Mouse (Mus musculus): Measurements from ENCODE around the gene Rrp15. TPM values are rescaled to one million over a fixed set of nuclear protein-coding genes. Genes with fewer than 3 reads are reported as not detected.
"Not testable (repeated sequence)": the region's sequence is repeated elsewhere in the genome, so short reads cannot be mapped to it uniquely, and the experiment has no call there.

Gene Rrp15
- 10 to 100 TPM in 1 of 2 experiments, 1 to 10 TPM in 1; 9.7 to 12.0 TPM for total RNA-seq (2021)
- long read RNA-seq, experiment 1, transcript Rrp15-201 (5 exons, 1,321 nt), result major isoform, 24 of 26 reads
- long read RNA-seq, experiment 1, partial matches to known transcripts, result 1 of 26 reads
- long read RNA-seq, experiment 1, other reads (novel, unspliced or antisense), result 1 of 26 reads
- long read RNA-seq, experiment 2, transcript Rrp15-201 (5 exons, 1,321 nt), result major isoform, 22 of 23 reads
- long read RNA-seq, experiment 2, partial matches to known transcripts, result 1 of 23 reads
- long read RNA-seq, experiment 2, other reads (novel, unspliced or antisense), result 0 of 23 reads

DNA sequence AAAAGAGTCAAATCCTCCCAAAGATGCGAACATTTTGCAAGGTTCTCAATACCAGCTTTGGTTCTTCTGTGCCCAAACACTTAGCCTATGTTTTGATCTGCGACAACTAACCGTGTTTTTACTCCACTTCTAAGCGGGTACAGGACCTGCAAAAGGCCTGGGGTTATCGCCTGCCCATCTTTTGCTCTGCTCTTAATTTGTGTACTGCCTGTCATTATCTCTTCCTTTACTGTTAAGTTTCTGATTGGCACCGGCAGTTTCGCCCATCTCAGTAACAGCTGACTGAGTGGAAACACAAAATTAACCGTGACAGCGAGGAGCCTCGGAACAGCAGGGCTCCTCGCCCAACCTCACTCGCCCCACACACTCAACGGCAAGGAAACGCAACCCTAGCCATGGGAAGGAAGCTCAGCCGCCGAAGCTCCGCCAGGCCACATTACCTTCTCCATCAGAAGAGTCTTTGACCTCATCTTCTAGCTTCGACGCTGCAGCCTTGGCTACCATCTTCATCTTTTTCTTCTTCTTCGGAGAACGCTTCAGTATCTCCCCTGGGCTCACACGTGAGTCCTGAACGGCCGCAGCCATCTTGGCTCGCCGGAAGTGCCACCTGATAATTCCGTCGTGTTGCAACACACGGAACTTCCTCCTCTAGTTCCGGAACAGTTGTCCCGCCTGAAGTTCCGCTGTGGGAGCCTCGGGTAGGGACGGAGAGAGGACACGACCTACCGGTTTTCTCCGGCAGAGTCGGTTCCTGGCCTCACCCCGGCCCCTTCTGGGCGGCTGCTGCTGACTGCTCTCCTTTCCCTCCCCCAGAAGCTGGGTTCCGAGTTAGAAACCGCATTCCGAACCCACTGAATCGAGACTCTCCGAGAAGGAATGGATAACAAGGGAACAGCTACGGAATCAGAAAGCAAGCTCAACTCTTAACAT is at the start of gene Rrp15:
Gene Rrp15 (minus strand): TSS at position 635 of the 930 bp plus-strand sequence.
- peak; percentile 80 for DNase-seq

- DNase-seq, result no peak
Observed at GRCm38 (mm10) chr1:186797991-186798390, 48.8 kb upstream of the Rrp15 start.

- DNase-seq, result no peak
Observed at GRCm38 (mm10) chr1:186785359-186785758, 36.2 kb upstream of the Rrp15 start.

DNA sequence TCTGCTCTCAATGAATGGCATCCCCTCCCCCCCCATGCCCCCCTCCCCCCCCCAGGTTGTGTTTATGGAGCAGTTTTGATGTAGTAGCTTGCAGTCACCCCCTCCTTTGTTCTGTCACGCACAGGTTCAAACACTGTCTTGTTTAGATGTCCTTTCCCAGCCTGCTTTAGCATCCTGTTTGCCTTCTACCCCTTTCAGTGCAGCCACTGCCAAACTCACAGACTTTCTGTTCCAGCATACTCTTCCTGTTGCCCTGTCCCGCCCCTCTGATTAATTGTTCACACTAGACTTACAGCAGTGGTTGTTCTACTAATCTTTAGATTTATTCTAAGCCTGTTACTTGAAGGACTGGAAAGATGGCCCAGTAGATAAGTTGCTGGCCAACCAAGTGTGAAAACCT is 31.7 kb upstream of the Rrp15 start:
- DNase-seq, result no peak

GRCm38 (mm10) chr1:186773124-186773523 is 24.0 kb upstream of the Rrp15 start:
- no peak for DNase-seq

- no peak for DNase-seq
Observed at GRCm38 (mm10) chr1:186772547-186773077, 23.5 kb upstream of the Rrp15 start.

DNA sequence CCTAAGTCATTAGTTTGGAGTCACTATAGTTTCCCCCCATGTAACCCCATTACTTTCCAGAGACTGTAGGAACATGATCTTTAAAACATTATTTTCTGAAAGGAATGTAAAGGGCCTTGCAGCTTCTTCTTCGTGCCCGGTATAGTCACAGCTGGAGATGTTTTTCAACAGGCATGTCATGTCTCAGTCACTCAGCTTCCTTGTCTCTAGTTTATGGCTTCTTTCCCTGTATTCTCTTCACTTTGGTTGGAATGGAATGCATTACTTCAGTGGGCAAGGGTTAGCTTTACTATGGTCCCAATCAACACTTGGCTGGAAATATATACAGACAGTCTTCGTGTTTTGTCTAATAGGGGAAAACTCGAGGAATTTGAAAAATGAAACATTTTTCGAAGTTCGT is 22.8 kb upstream of the Rrp15 start:
- no peak for DNase-seq

DNA sequence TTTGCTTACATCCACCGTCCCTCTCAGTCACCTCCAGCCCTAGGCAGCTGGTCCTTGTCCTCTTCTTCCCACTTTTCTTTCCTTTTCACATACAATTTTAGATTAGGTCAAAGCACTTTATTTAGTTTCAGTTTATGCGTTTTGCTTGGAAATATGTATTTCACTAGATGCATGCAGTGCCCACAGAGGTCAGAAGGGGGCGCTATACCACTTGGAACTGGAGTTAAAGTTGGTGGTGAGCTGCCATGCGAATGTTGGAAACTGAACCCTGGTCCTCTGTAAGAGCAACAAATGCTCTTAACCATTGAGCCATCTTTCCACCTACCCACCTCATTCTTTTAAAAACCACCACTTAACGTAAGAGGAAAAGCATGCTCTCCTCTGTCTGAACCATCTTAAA is 21.5 kb upstream of the Rrp15 start:
- no peak for DNase-seq

DNA sequence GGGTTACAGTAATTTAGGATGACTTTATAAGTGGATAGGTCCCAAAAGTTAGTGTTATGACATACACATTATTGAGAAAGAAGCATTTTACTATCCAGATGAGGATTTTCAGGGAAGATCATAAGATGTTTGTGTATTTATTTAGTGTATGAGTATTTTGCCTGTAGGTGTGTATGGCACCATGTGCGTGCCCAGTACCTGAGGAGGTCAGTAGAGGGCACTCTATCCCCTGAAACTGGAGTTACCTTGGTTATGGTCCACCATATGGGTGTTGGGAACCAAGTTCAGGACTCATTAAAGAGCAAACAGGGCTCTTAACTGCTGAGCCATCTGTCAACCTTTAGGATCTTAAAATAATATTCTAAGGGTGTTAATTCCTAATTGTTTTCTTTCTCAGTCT is 19.2 kb upstream of the Rrp15 start:
- no peak for DNase-seq

DNA sequence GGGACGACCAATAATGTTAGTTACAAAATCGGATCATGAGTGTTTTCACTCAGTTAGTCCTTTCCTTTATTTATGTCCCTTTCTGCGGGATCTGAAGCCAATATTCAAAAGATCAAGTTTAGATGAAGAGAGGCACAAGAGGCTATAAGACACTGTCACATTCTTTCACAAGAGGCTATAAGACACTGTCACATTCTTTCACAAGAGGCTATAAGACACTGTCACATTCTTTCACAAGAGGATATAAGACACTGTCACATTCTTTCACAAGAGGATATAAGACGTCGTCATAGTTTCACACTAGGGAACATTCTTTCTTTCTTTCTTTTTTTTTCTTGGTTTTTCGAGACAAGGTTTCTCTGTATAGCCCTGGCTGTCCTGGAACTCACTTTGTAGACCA is 14.3 kb upstream of the Rrp15 start:
- DNase-seq, result not testable (repeated sequence)

- no peak for DNase-seq
Observed at GRCm38 (mm10) chr1:186749675-186750283, 621 bp upstream of the Rrp15 start.

DNA sequence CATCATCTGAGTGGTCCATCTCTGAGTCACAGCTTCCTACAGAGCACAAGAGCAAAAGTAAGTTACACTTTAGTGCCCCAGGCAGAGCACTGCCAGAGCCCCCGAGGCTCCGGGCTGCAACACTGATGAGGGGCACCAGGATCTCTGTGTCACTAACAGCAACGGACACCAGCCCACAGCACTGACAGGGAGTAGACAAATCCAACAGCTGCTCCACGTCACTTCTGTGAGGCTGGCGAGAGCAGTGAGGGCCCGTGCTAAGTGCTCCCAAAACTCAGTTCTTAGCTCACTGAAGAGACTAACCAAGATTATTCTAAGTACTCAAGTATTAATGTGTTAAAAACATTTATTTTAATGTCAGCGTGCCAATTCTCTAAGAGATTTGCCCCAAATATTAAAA is 9.3 kb downstream of the Rrp15 start:
- no peak for DNase-seq

DNA sequence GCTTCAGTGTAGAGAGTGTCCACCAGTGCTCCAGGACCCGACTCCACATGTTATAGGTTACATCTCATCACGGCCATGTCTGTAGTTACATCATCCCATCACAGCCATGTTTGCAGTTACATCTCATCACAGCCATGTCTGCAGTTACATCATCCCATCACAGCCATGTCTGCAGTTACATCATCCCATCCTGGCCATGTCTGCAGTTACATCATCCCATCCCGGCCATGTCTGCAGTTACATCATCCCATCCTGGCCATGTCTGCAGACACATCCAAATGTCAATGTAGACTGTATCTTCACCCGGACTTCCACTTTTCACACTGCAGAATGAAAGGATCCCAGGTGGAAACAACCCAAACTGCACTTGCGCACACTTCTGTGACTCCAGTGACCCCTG is 13.6 kb downstream of the Rrp15 start:
- no peak for DNase-seq

- no peak for DNase-seq
Observed at GRCm38 (mm10) chr1:186733052-186733451, 16.1 kb downstream of the Rrp15 start.

GRCm38 (mm10) chr1:186728778-186729177 is 20.4 kb downstream of the Rrp15 start:
- DNase-seq, result no peak

DNA sequence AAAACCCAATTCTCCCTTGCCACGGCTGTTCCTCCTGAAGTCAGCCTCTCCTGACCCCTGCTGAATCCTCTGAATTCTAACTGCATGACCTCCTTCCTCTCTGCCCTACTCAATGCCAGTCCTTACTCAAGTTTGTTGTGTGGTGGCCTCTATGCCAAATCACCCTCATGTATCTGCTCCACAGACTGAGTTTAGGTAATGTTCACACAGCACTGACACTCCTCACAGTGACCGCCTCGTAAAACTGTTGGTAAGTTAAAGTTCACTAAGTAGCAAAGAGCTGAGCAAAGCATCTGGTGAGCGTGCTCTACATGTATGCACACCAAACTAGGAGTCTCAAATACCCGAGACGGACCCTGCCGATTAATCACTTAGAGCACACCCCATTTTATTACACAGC is 23.0 kb downstream of the Rrp15 start:
- no peak for DNase-seq

DNA sequence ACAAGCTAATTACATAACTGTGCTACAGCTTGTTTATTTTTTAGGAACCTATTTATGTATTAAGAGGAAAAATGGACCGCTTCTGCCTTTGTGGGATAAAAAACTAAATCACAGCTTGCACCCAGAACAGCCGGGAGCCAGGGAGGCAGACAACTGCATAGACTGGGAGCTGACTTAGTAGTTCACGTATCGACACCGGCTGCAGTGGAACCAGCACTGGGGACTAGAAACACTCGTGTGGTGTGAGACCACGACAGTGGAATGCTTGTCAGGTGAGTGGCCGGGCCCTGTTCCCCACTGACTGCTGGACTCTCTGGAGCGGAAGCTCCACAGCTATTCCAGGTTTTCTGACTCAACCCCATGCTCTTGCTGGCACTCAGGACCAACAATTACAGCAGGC is 26.9 kb downstream of the Rrp15 start:
- DNase-seq, result no peak

- DNase-seq, result peak; percentile 55
Observed at GRCm38 (mm10) chr1:186721846-186722245, 27.3 kb downstream of the Rrp15 start.

DNA sequence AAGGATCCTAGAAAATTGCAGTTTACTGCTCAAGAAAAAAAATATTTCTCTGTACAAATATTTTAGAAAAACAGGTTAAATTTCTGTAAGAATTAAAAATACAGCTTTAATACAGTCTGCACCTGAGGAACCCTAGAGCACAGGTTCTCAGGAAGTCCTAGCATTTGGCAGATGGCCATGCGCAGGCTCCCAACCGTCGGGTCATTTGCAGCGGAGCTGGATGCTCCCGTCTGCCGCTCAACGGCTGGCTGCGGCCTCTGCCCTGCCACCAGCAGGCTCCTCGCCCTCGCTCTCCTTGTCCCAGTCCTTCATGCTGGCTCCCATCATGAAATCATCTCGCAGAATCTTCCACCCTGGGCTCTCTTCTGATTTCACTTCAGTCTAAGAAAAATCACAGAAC is 28.0 kb downstream of the Rrp15 start:
- DNase-seq, result no peak

GRCm38 (mm10) chr1:186719708-186720107 is 29.4 kb downstream of the Rrp15 start:
- no peak for DNase-seq

- DNase-seq, result no peak
Observed at GRCm38 (mm10) chr1:186718881-186719280, 30.3 kb downstream of the Rrp15 start.

DNA sequence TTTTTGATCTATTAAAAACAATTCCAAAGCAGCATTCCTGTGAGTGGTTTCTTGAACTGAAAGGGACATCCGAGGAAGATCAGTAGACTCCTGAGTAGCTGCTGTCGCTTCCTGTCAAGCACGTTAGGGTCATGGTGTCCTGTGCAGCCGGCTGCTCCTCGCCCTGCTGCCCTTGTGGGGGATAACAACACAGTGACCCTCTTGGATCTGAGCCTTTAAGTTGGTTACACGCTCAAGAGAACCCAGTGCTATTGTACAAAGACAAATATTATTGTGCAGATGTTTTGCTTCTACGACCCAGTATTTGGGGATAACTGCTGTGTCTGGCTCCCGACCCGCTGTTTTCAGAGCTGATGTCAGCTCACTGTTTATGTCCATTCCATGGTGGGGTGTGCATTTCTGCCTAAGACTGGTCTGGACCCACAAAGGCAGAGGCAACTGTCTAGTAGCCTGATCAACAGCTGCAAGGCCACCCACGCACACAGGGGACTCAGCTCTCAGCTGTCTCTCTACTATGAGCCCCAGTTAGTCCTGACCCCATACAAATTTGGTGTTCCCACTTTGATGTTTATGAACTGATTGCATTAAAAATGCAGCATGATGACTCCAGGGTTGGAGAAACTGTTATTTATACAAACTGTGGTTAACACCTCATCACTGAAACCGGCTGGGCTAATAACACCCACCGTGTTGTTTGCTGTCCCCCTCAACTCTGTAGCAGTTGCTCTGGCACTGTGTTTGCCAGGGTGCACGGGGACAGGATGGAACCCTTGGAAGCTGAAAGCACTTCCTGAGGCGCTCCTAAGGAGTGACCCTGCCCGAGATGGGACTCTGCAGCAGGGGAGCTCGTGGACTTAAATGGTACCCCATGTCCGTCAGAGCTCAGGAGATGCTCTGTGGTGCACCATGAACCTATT is 33.9 kb downstream of the Rrp15 start:
- no peak for DNase-seq
